Mouse (Mus musculus) CH12.LX (cell line): ENCODE data around the gene Sec63. TPM values are rescaled to one million over a fixed set of nuclear protein-coding genes. Genes with fewer than 3 reads are reported as not detected.

Experiments used
- DNase-seq: peaks from one replicate; pipeline ENCODE4 v3.0.0-alpha.2; 2013; ENCODE audit errors: extremely low read depth
- H3K27ac ChIP-seq: 2 replicates; pipeline ENCODE4 v1.5.1; 2012; ENCODE audit warnings: low read depth, mild to moderate bottlenecking, control low read depth, moderate library complexity; ENCODE audit not compliant: insufficient read depth
- H3K27me3 ChIP-seq: replicated peaks from 2 replicates; pipeline ENCODE3; 2012; ENCODE audit warnings: inconsistent platforms
- H3K36me3 ChIP-seq, 2 experiments: replicated peaks in 1 of 2; 2 replicates each; pipeline versions ENCODE3 to v1.6.1; 2012; ENCODE audit warnings: inconsistent platforms in 1 of 2, low read length in 1 of 2, mild to moderate bottlenecking in 1 of 2, mixed read lengths in 1 of 2, moderate library complexity in 1 of 2; ENCODE audit not compliant: control insufficient read depth in 1 of 2, insufficient read depth in 1 of 2
- H3K4me1 ChIP-seq, 2 experiments: 2 replicates each; pipeline ENCODE4 v1.6.1; 2012; ENCODE audit warnings: inconsistent platforms in 1 of 2, moderate library complexity in 1 of 2; ENCODE audit not compliant: insufficient read depth in 2 of 2, control insufficient read depth in 1 of 2
- H3K4me2 ChIP-seq: 2 replicates; pipeline ENCODE4 v1.6.1; 2012; ENCODE audit warnings: low read depth, mild to moderate bottlenecking, control low read depth; ENCODE audit not compliant: poor library complexity, insufficient read depth, severe bottlenecking
- H3K4me3 ChIP-seq, 3 experiments: fragments of 150-350 bp in 1 of 3; sonication (generic) in 1 of 3; replicated peaks in 1 of 3; 2 replicates each; pipeline versions ENCODE3 to v1.5.1; 2011 to 2012; ENCODE audit warnings: low read depth in 2 of 3, low read length in 2 of 3, mild to moderate bottlenecking in 2 of 3, moderate library complexity in 2 of 3, control low read depth in 1 of 3, improper control_type of control experiment in 1 of 3, inconsistent platforms in 1 of 3, mixed read lengths in 1 of 3; ENCODE audit not compliant: poor library complexity in 1 of 3
- H3K79me2 ChIP-seq: replicated peaks from 2 replicates; pipeline ENCODE4 v1.6.1; 2012; ENCODE audit warnings: mild to moderate bottlenecking, moderate library complexity; ENCODE audit not compliant: control insufficient read depth, poor library complexity, insufficient read depth, severe bottlenecking; ENCODE audit errors: extremely low read depth
- H3K9ac ChIP-seq: 2 replicates; pipeline ENCODE4 v1.6.1; 2012; ENCODE audit warnings: low read depth, mild to moderate bottlenecking, control low read depth, moderate library complexity; ENCODE audit not compliant: insufficient read depth
- H3K9me3 ChIP-seq: replicated peaks from 2 replicates; pipeline ENCODE3; 2012; ENCODE audit warnings: low read length, inconsistent platforms, mixed read lengths
- BHLHE40 ChIP-seq: IDR thresholded peaks from 2 replicates; pipeline ENCODE4 v1.6.1; 2011; ENCODE audit warnings: mild to moderate bottlenecking, low read depth, low read length, improper control_type of control experiment
- CHD1 ChIP-seq: IDR thresholded peaks from 2 replicates; pipeline ENCODE4 v1.6.1; 2012; ENCODE audit warnings: low read depth, low read length, improper control_type of control experiment, inconsistent platforms
- CTCF ChIP-seq, 2 experiments: IDR thresholded peaks in 1 of 2; conservative IDR thresholded peaks in 1 of 2; 2 replicates each; pipeline ENCODE4 v1.5.1; 2011 to 2012; ENCODE audit warnings: low read depth in 2 of 2, low read length in 2 of 2, improper control_type of control experiment in 1 of 2, inconsistent platforms in 1 of 2, mild to moderate bottlenecking in 1 of 2, moderate library complexity in 1 of 2
- ELF1 ChIP-seq: IDR thresholded peaks from 2 replicates; pipeline ENCODE4 v1.6.1; 2014; ENCODE audit warnings: low read depth, mild to moderate bottlenecking, inconsistent platforms, low read length, improper control_type of control experiment
- EP300 ChIP-seq: IDR thresholded peaks from 2 replicates; pipeline ENCODE4 v1.6.1; 2011; ENCODE audit warnings: low read length, improper control_type of control experiment
- ETS1 ChIP-seq: conservative IDR thresholded peaks from 2 replicates; pipeline ENCODE4 v1.6.1; 2012; ENCODE audit warnings: low read depth, mild to moderate bottlenecking, inconsistent platforms, low read length, improper control_type of control experiment, moderate library complexity
- GABPA ChIP-seq: IDR thresholded peaks from 2 replicates; pipeline ENCODE4 v1.6.1; 2012; ENCODE audit warnings: low read depth, low read length, improper control_type of control experiment, inconsistent platforms; ENCODE audit not compliant: insufficient replicate concordance
- IRF4 ChIP-seq: IDR thresholded peaks from 2 replicates; pipeline ENCODE4 v1.6.1; 2014; ENCODE audit warnings: low read depth, mild to moderate bottlenecking, inconsistent platforms, low read length, improper control_type of control experiment
- JUN ChIP-seq: IDR thresholded peaks from 2 replicates; pipeline ENCODE4 v1.6.1; 2011; ENCODE audit warnings: low read depth, mild to moderate bottlenecking, low read length, improper control_type of control experiment, moderate library complexity; ENCODE audit not compliant: insufficient read depth
- JUND ChIP-seq: conservative IDR thresholded peaks from 2 replicates; pipeline ENCODE4 v1.6.1; 2011; ENCODE audit warnings: low read depth, low read length, improper control_type of control experiment
- KAT2A ChIP-seq: IDR thresholded peaks from 2 replicates; pipeline ENCODE4 v1.6.1; 2012; ENCODE audit warnings: low read length, improper control_type of control experiment, inconsistent platforms; ENCODE audit not compliant: insufficient replicate concordance
- MAFK ChIP-seq: IDR thresholded peaks from 2 replicates; pipeline ENCODE4 v1.6.1; 2011; ENCODE audit warnings: low read length, improper control_type of control experiment; ENCODE audit not compliant: insufficient replicate concordance
- MEF2A ChIP-seq: IDR thresholded peaks from 2 replicates; pipeline ENCODE4 v1.6.1; 2014; ENCODE audit warnings: low read depth, mild to moderate bottlenecking, inconsistent platforms, low read length, improper control_type of control experiment, borderline replicate concordance
- MXI1 ChIP-seq: IDR thresholded peaks from 2 replicates; pipeline ENCODE4 v1.6.1; 2011; ENCODE audit warnings: mild to moderate bottlenecking, low read depth, low read length, improper control_type of control experiment
- MYC ChIP-seq: IDR thresholded peaks from 2 replicates; pipeline ENCODE4 v1.6.1; 2011; ENCODE audit warnings: low read depth, mild to moderate bottlenecking, improper control_type of control experiment, low read length
- NELFE ChIP-seq: IDR thresholded peaks from 2 replicates; pipeline ENCODE4 v1.6.1; 2011; ENCODE audit warnings: low read depth, low read length, improper control_type of control experiment
- POLR2A ChIP-seq: IDR thresholded peaks from 2 replicates; pipeline ENCODE4 v1.6.1; 2011; ENCODE audit warnings: low read depth, mild to moderate bottlenecking, improper control_type of control experiment, low read length
- RAD21 ChIP-seq: IDR thresholded peaks from 2 replicates; pipeline ENCODE4 v1.6.1; 2011; ENCODE audit warnings: low read depth, mild to moderate bottlenecking, low read length, improper control_type of control experiment, moderate library complexity
- RCOR1 ChIP-seq: conservative IDR thresholded peaks from 2 replicates; pipeline ENCODE4 v1.6.1; 2012; ENCODE audit warnings: low read depth, mild to moderate bottlenecking, inconsistent platforms, low read length, improper control_type of control experiment
- SIN3A ChIP-seq: IDR thresholded peaks from 2 replicates; pipeline ENCODE4 v1.6.1; 2012; ENCODE audit warnings: low read length, improper control_type of control experiment, inconsistent platforms
- TBP ChIP-seq: conservative IDR thresholded peaks from 2 replicates; pipeline ENCODE4 v1.6.1; 2011; ENCODE audit warnings: low read depth, low read length, improper control_type of control experiment
- TCF12 ChIP-seq: IDR thresholded peaks from 2 replicates; pipeline ENCODE4 v1.6.1; 2014; ENCODE audit warnings: low read depth, mild to moderate bottlenecking, inconsistent platforms, low read length, improper control_type of control experiment
- UBTF ChIP-seq: IDR thresholded peaks from 2 replicates; pipeline ENCODE4 v1.6.1; 2012; ENCODE audit warnings: low read depth, mild to moderate bottlenecking, inconsistent platforms, low read length, improper control_type of control experiment, moderate library complexity
- ZC3H11A ChIP-seq: IDR thresholded peaks from 2 replicates; pipeline ENCODE4 v1.6.1; 2012; ENCODE audit warnings: low read depth, mild to moderate bottlenecking, inconsistent platforms, low read length, improper control_type of control experiment
- ZMIZ1 ChIP-seq: IDR thresholded peaks from 2 replicates; pipeline ENCODE4 v1.6.1; 2012; ENCODE audit warnings: low read depth, mild to moderate bottlenecking, inconsistent platforms, low read length, improper control_type of control experiment
- ZNF384 ChIP-seq: IDR thresholded peaks from 2 replicates; pipeline ENCODE4 v1.6.1; 2012; ENCODE audit warnings: low read depth, low read length, improper control_type of control experiment, inconsistent platforms
- dilution Hi-C: fragments of 300-500 bp; cut with MboI; formaldehyde crosslinking; loops from 2 replicates; pipeline ENCODE4 v1.14.3; 2020; ENCODE audit warnings: low sequenced_read_pairs; ENCODE audit not compliant: extremely low pct_unique_long_range_greater_than_20kb, extremely low pct_ligation_motif_present
- in situ Hi-C: fragments of 300-500 bp; cut with MboI; formaldehyde crosslinking; loops from 3 replicates; pipeline ENCODE4 v1.14.3; 2019; ENCODE audit warnings: low sequenced_read_pairs, low pct_ligation_motif_present, low pct_unique_long_range_greater_than_20kb, mixed read lengths
- polyA plus RNA-seq: library from polyadenylated mRNA; unstranded; fragments of >175 nt; gene quantifications from 2 replicates; pipeline ENCODE4 v1.2.1, GENCODE M21; 2012; ENCODE audit warnings: low read depth; ENCODE audit not compliant: insufficient read length
- total RNA-seq, 2 experiments: library from RNA; depleted of rRNA; stranded (reverse); fragments of 300-350 nt in 1 of 2; fragments of >200 nt in 1 of 2; gene quantifications; 2 replicates each; pipeline ENCODE4 v1.2.3; 2012 to 2014

Gene Sec63
- total and polyA plus RNA-seq, 3 experiments, result 20.5 to 74.9 (median 26.2) TPM

- TF ChIP-seq TBP (0 out of 2 replicates have a peak, but pooled peaks have one; percentile 15), JUND (peak; percentile 59; the same call in 1 of the 2 replicates), UBTF (no peak), ZMIZ1 (no peak), MAFK (peak; percentile 49; the same call in 1 of the 2 replicates), KAT2A (no peak), JUN (peak; percentile 26; the same call in 1 of the 2 replicates), GABPA (no peak), ELF1 (peak; percentile 34; the same call in 1 of the 2 replicates), ZC3H11A (no peak), POLR2A (peak; percentile 42; the same call in 1 of the 2 replicates), BHLHE40 (peak; percentile 52; the same call in 1 of the 2 replicates), ETS1 (peak; percentile 66), RCOR1 (no peak), MYC (0 out of 2 replicates have a peak, but pooled peaks have one; percentile 44), MEF2A (peak; percentile 27; the same call in 1 of the 2 replicates), MXI1 (no peak), ZNF384 (no peak), NELFE (no peak), SIN3A (peak; percentile 80; the same call in 1 of the 2 replicates), IRF4 (peak; percentile 90), CHD1 (no peak; the same call in 1 of the 2 replicates), EP300 (peak; percentile 61), CTCF (conservative IDR thresholded peaks at IDR 0.05 in 1 of 2, IDR thresholded peaks at IDR 0.05 in 1 of 2; ENCODE audit: low read depth in 2 of 2, low read length in 2 of 2) (no peak), TCF12 (no peak), RAD21 (no peak)
- peak overlapping the region; percentile 56 for H3K9ac ChIP-seq
- peak; percentile 75 for DNase-seq
These were observed 100.9 kb downstream of the Sec63 start for GRCm38 (mm10) chr10:42862102-42862740.

More at GRCm38 (mm10) chr10:42862102-42862740, 100.9 kb downstream of the Sec63 start:
- Histone ChIP-seq H3K79me2 (no peaks in the 10 kb centered on the region), H3K4me1 (peaks cover 13 to 33% of the 10 kb centered on the region in 2 experiments), H3K27me3 (no peaks in the 10 kb centered on the region), H3K9me3 (no peaks in the 10 kb centered on the region), H3K4me2 (peak overlapping the region; percentile 85), H3K36me3 (no peaks in the 10 kb centered on the region), H3K4me3 (peak overlapping the region; percentile 54 to 62 (median 55)), H3K27ac (peak overlapping the region; percentile 17; the same call in 1 of the 2 replicates)
- in situ Hi-C loops (loop anchor here (5.0 kb wide), 1 partner anchor 75 kb away; no protein-coding TSS in a partner anchor), dilution Hi-C loops (no loop called here)
